9 mouse cellular contexts compared by ENCODE assay signal in genomic region chr10:4553442-4554119, GRCm38 (mm10). TPM values are rescaled to one million over a fixed set of nuclear protein-coding genes. Genes with fewer than 3 reads are reported as not detected.
DNase-seq lines count a peak whose midpoint lies in the region; ATAC-seq lines count a peak whose summit lies in the region.
"Had no signal": no experiment of that assay in that cellular context is flagged by ENCODE, and none has a peak within 500 bp of the region (broad histone marks: within the 10 kb centered on the region; RNA-seq: fewer than 3 reads in every experiment).

No protein-coding gene starts in this region.

- no peak overlapping the region for H3K9ac ChIP-seq in intestine, embryonic 15.5 days
- no peak overlapping the region for H3K9ac ChIP-seq in liver, embryonic 12.5 days
- H3K9ac ChIP-seq: heart, embryonic 15.5 days; liver, embryonic 15.5 days had no signal

- no peaks in the 10 kb centered on the region for H3K27me3 ChIP-seq in limb, embryonic 10.5 days (ENCODE audit: low read depth, poor library complexity, severe bottlenecking)
- no peaks in the 10 kb centered on the region for H3K27me3 ChIP-seq in intestine, embryonic 15.5 days (replicated peaks)
- H3K27me3 ChIP-seq in liver, embryonic 12.5 days (replicated peaks): no peaks in the 10 kb centered on the region
- H3K27me3 ChIP-seq: heart, embryonic 15.5 days; liver, embryonic 15.5 days had no signal

- WGBS in limb, embryonic 10.5 days: 38% methylated on average over 9 of the region's 9 CpGs
- 42% methylated on average over 9 of the region's 9 CpGs for WGBS in intestine, embryonic 15.5 days
- 65% methylated on average over 9 of the region's 9 CpGs for WGBS in liver, embryonic 12.5 days (ENCODE audit: insufficient replicate concordance)

- peak overlapping the region; percentile 61; the same call in 1 of the 2 replicates for H3K27ac ChIP-seq in limb, embryonic 10.5 days
- H3K27ac ChIP-seq in intestine, embryonic 15.5 days: no peak overlapping the region
- H3K27ac ChIP-seq in liver, embryonic 12.5 days: no peak overlapping the region
- H3K27ac ChIP-seq: heart, embryonic 15.5 days; liver, embryonic 15.5 days had no signal

- peaks cover 23% of the 10 kb centered on the region for H3K4me1 ChIP-seq in limb, embryonic 10.5 days
- no peaks in the 10 kb centered on the region for H3K4me1 ChIP-seq in intestine, embryonic 15.5 days (replicated peaks)
- H3K4me1 ChIP-seq in liver, embryonic 12.5 days: no peaks in the 10 kb centered on the region
- H3K4me1 ChIP-seq: heart, embryonic 15.5 days; liver, embryonic 15.5 days had no signal

- no peaks in the 10 kb centered on the region for H3K36me3 ChIP-seq in limb, embryonic 10.5 days
- H3K36me3 ChIP-seq in intestine, embryonic 15.5 days: no peaks in the 10 kb centered on the region
- no peaks in the 10 kb centered on the region for H3K36me3 ChIP-seq in liver, embryonic 12.5 days
- H3K36me3 ChIP-seq: heart, embryonic 15.5 days; liver, embryonic 15.5 days had no signal

- DNase-seq in urinary bladder, adult 2 months (ENCODE audit: low spot score): peak; percentile 27
- DNase-seq in urinary bladder, postnatal 25 days (ENCODE audit: low spot score): no peak
- DNase-seq in heart, postnatal 14 days: peak; percentile 5 to 11
- peak; percentile 31 for DNase-seq in limb, embryonic 10.5 days (ENCODE audit: low spot score)
- no peak for DNase-seq in cerebellum, adult 9-10 months

- intact Hi-C loops in heart, postnatal 14 days (cut with DNase I): no loop called here

- H3K4me2 ChIP-seq in intestine, embryonic 15.5 days (replicated peaks): no peak overlapping the region
- no peak overlapping the region for H3K4me2 ChIP-seq in liver, embryonic 12.5 days
- H3K4me2 ChIP-seq: heart, embryonic 15.5 days; liver, embryonic 15.5 days had no signal

- no peaks in the 10 kb centered on the region for H3K9me3 ChIP-seq in limb, embryonic 10.5 days (replicated peaks)
- no peaks in the 10 kb centered on the region for H3K9me3 ChIP-seq in intestine, embryonic 15.5 days
- H3K9me3 ChIP-seq in liver, embryonic 12.5 days (replicated peaks): no peaks in the 10 kb centered on the region
- H3K9me3 ChIP-seq: heart, embryonic 15.5 days; liver, embryonic 15.5 days had no signal

- H3K4me3 ChIP-seq in limb, embryonic 10.5 days: no peak overlapping the region
- H3K4me3 ChIP-seq in intestine, embryonic 15.5 days (replicated peaks): no peak overlapping the region
- H3K4me3 ChIP-seq in liver, embryonic 12.5 days: no peak overlapping the region
- H3K4me3 ChIP-seq: heart, embryonic 15.5 days; liver, embryonic 15.5 days had no signal

- ATAC-seq in intestine, embryonic 15.5 days: no peak
- no peak for ATAC-seq in liver, embryonic 12.5 days

RNA-seq across cellular contexts. Expression of gene Esr1, which starts 57.8 kb away (rescaled TPM):
- polyA plus RNA-seq in urinary bladder, adult 2 months (2012; rRNA removed): 3.7 and 4.9 TPM in 2 replicates
- 1 to 10 TPM in 1 of 2 experiments, under 1 TPM in 1; 0.59 to 1.2 TPM for total RNA-seq in heart, postnatal 14 days (2021)
- polyA plus RNA-seq in limb, embryonic 10.5 days (2016; fragmentation: Nextera tagmentation; extraction: Ambion mirVana): 0.18 and 0.24 TPM in 2 replicates
- 0.59 and 0.63 TPM in 2 replicates for polyA plus RNA-seq in intestine, embryonic 15.5 days (2015; fragmentation: Nextera tagmentation; extraction: Ambion mirVana)
- 0.01 and 0.10 TPM in 2 replicates for polyA plus RNA-seq in liver, embryonic 12.5 days (2016; fragmentation: Nextera tagmentation; extraction: Ambion mirVana)

Comparison
In these comparisons a context has a peak if more than half of its experiments do, and no peak if none do; other contexts are left out.
1. DNase-seq: peak in urinary bladder, adult 2 months (single experiment), heart, postnatal 14 days (2 of 2) and limb, embryonic 10.5 days (single experiment); none in urinary bladder, postnatal 25 days (single experiment) and cerebellum, adult 9-10 months (single experiment).